Mouse (Mus musculus) CH12.LX (cell line): Measurements from ENCODE around the gene Wdr62.
"Not testable (repeated sequence)": the region's sequence is repeated elsewhere in the genome, so short reads cannot be mapped to it uniquely, and the experiment has no call there.

Experiments
- BHLHE40 ChIP-seq: IDR thresholded peaks from 2 replicates; pipeline ENCODE4 v1.6.1; 2011; ENCODE audit warnings: mild to moderate bottlenecking, low read depth, low read length, improper control_type of control experiment
- CTCF ChIP-seq, 2 experiments: IDR thresholded peaks in 1 of 2; conservative IDR thresholded peaks in 1 of 2; 2 replicates each; pipeline ENCODE4 v1.5.1; 2011 to 2012; ENCODE audit warnings: low read depth in 2 of 2, low read length in 2 of 2, improper control_type of control experiment in 1 of 2, inconsistent platforms in 1 of 2, mild to moderate bottlenecking in 1 of 2, moderate library complexity in 1 of 2
- E2F4 ChIP-seq: IDR thresholded peaks from 2 replicates; pipeline ENCODE4 v1.6.1; 2011; ENCODE audit warnings: low read depth, low read length, improper control_type of control experiment; ENCODE audit not compliant: insufficient replicate concordance
- HCFC1 ChIP-seq: IDR thresholded peaks from 2 replicates; pipeline ENCODE4 v1.6.1; 2012; ENCODE audit warnings: low read depth, mild to moderate bottlenecking, inconsistent platforms, low read length, improper control_type of control experiment
- JUND ChIP-seq: conservative IDR thresholded peaks from 2 replicates; pipeline ENCODE4 v1.6.1; 2011; ENCODE audit warnings: low read depth, low read length, improper control_type of control experiment
- MAFK ChIP-seq: IDR thresholded peaks from 2 replicates; pipeline ENCODE4 v1.6.1; 2011; ENCODE audit warnings: low read length, improper control_type of control experiment; ENCODE audit not compliant: insufficient replicate concordance
- UBTF ChIP-seq: IDR thresholded peaks from 2 replicates; pipeline ENCODE4 v1.6.1; 2012; ENCODE audit warnings: low read depth, mild to moderate bottlenecking, inconsistent platforms, low read length, improper control_type of control experiment, moderate library complexity
- ZNF384 ChIP-seq: IDR thresholded peaks from 2 replicates; pipeline ENCODE4 v1.6.1; 2012; ENCODE audit warnings: low read depth, low read length, improper control_type of control experiment, inconsistent platforms

GRCm38 (mm10) chr7:30206364-30206763 is 73.9 kb downstream of the Wdr62 start:
- not testable (repeated sequence) for TF ChIP-seq CTCF (conservative IDR thresholded peaks at IDR 0.05 in 1 of 2, IDR thresholded peaks at IDR 0.05 in 1 of 2; ENCODE audit: low read depth in 2 of 2, low read length in 2 of 2); UBTF; MAFK; JUND; BHLHE40; HCFC1; E2F4; ZNF384
